Mouse (Mus musculus) monocyte, adult 2 months (primary cell): ENCODE measurements around the gene Gm853.
"Not testable (repeated sequence)": the region's sequence is repeated elsewhere in the genome, so short reads cannot be mapped to it uniquely, and the experiment has no call there.

Experiments used
- DNase-seq, 2 experiments: peaks; one replicate each; pipeline ENCODE4 v3.0.0; 2022; ENCODE audit warnings: low spot score in 2 of 2, low read depth in 1 of 2

The Gm853 gene

DNA sequence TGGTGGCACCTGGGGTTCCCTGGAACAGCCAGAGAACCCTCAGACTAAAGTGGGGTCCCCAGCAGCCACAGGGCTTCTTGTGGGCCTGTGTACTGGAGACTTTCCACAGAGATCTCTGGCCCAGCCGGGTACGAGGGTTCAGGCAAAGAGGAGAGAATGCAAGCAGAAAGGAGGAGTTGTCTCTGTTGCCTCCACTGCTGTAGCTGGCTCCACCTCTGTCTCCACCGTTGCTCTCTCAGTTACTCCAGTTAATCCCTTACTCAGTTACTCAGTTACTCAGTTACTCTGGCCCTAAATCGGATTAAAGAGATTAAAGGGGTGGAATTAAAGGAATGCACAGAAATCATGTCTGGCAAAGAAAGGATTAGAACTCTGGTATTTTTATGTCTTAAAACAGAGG, at the start of gene Gm853:
Gm853 (minus strand) TSS at position 223 of the 400 bp plus-strand sequence.
- DNase-seq = no peak

DNA sequence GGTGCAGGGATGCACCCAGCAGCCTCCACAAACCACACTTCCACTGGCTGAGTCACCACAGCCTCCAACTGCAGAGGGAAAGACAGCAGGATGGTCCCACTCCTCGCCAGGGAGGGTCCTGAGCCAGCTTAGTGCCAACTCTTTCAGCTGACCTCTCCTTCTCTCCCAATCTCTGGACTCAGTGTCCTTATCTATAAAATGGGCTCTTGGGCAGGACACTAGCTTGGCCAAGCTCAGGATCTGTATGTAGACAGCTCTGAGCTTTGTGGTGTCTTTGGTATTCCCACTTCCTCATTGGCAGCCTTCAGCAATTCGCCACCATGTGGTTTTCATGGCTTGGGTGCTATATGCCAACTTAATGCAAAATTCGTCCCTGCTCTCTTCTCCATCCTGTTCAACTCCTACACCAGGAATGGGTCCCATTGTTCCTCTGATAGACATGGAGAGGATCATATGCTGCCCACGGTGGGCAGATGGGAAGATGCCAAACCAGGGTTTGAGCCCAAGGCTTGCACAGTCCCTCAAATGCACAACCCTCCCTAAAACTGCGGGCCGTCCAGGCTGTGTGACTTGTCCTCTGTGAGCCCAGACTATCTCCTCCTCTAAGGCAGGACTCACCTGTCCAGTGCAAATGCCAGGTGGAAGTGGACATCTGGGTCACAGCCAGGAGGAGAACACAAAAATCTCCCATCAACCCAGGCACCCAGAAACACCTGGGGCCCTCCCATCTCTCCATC, 48.6 kb upstream of the Gm853 start:
- DNase-seq = no peak

DNA sequence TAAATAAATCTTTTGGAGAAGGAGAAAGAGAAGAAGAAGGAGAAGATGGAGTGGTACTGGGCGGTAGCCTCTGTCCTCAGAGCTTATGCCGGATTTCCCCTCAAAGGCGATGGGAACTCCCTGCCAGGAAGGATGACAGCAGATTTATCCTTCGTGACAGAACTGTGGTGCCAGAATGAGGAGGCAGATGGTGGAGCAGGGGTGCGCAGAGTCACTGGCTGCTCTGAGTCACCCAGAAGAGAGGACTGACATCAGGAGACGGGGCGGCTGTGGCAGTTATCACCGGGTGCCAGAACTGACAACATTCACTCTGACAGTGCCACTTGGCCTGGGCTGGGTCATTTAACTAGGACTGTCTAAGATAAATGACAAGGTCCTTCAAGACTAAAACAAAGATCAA, 47.9 kb upstream of the Gm853 start:
- no peak for DNase-seq

DNA sequence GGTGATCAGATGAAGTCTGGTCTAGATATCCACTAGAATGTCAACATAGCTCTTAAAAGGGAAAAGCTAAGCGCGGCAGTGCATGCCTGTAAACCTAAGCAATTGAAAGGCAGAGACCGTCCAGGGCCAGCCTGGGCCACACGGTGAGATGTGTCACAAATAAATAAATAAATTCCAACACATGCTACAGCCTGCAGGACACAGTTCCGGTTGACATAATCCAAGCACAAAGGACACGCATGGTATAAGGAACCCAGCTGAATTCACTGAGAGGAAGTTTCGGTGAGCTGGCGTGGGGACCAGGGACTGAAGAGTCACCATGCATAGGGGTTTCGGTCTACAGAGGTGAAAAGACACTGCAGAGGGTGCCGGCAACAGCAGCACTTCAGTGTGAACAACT, 46.5 kb upstream of the Gm853 start:
- DNase-seq = no peak

DNA sequence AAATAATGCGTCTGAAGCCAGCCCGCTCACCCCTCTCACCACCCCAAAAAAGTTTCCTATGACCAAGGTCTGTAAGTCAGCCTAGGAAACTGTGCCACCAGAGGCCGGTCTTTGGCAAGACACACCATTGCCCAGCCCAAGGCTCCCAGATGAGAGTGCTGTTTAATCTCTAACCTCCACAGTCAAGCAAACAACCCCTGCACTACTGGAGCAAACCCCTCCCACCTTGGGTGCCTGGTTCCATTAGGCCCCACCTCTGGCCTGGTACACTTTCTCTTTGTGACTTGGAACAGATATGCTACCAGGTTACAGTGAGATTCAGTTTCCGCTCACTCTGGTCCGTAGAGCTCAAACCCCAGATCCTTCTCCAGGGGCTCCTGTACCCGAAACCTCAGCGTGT, 44.9 kb upstream of the Gm853 start:
- no peak for DNase-seq

DNA sequence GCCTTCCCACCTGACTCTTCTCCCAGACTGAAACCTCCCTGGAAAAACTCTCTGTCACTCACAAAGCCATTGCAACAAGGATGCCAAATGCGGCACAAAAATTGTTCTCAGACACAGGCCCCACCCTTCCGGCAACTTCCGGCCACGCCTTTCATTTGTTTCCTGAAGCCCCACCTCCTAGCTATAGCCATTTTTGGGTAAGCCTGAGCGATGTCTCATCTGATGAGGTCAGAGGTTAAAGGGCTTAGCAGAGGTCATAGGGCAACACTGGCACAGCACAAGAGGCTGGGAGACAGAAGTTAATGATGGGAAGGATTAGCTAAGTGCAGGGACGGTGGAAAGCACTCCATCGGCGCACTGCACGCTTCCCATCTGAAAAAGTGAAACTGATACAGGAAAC, 44.4 kb upstream of the Gm853 start:
- DNase-seq = peak in 1 of 2 experiments; percentile 23

DNA sequence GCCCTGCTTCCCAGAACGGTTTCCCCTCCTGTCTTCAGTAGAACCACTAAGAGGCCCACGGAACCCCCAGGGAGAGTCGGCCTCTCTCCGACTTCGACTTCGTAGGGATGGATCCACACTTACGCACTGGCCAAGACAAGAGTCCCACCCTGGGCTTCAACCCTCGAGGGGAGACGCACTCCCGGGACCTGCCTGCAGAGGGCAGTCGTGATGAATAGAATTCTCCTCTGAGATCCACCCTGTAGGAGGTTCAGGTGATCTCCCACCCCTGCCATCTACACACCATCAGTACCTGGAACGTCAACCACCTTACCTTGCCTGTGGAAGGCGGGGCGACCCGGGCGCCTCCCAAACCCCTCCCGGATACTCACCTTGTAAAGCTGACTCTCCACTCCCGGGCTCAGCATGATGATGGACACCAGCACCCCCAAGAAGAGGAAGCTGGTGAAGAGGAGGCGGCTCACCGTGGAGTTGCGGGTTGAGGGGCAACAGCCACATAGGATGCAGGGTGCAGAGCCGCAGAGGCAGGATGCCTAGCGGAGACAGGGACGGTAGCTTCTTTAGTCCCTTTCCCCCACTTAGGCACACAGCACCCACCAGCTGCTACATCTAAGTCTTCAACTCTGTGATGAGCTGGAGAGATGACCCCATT, 42.6 kb upstream of the Gm853 start:
- DNase-seq = peak in 1 of 2 experiments; percentile 34

DNA sequence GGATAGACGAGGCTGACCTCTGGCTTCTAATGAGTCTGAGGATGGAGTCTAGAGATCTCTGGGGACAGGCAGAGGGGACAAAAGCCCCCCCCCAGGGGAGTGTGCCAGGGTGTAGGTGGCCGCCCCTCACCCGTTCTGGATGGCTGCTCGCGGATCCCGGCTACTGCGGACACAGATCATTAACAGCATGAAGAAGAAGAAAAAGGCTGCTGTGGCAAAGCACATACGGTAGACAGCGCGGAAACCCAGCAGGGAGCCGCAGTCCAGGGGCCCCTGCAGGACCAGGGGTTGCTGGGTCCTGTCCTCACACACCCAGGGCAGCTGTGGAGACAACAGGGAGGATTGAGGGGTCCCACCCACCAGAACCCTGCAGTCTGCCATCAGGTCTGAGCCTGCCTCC, 41.9 kb upstream of the Gm853 start:
- no peak for DNase-seq

DNA sequence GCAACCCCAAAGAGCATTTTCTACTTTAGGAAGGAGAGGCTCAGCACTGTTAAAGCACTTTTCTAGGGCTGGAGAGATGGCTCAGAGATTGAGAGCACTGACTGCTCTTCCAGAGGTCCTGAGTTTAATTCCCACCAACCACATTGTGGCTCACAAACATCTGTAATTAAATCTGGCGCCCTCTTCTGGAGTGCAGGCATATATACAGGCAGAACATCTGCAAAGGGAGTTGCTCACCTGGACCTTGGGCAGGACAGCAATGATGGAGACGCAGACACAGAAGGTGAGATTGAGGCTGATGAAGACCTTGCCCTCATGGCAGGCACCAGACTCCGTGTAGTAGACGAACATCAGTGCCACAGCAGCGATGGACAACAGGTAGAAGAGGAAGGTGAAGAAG, 38.2 kb upstream of the Gm853 start:
- DNase-seq = no peak

DNA sequence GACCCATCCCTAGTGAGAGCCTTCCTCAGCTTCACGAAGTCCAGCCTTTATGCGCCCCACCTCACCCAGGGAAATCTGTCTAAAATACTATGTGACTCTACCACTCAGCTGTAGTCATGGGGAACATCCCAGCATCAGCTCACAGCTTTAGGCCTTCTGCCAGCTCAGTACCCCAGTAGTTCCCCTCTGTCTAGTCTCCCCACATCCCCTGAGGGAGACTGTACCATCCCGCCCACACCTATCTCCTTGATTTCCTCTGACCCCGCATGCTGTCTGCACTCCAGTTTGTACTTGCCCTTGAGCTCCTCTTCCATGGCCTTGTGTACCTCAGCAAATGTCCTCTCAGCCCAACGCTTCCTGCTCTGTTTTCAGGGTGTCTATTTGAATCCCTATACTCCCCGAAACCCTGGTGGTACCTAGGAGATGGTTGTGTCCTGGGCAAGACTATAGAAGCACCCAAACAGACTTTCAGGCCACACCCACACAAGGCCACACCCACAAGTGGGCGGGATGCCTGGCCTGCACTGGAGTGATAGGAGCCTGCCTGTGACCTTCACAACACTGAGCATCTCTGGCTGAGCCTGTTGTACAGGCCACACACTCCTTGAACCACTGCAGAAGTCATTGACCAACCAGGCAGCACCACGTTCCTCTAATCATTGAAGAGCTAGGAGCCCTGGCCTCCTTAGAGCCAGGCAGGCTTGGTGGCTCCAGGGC, 30.4 kb upstream of the Gm853 start:
- no peak for DNase-seq

DNA sequence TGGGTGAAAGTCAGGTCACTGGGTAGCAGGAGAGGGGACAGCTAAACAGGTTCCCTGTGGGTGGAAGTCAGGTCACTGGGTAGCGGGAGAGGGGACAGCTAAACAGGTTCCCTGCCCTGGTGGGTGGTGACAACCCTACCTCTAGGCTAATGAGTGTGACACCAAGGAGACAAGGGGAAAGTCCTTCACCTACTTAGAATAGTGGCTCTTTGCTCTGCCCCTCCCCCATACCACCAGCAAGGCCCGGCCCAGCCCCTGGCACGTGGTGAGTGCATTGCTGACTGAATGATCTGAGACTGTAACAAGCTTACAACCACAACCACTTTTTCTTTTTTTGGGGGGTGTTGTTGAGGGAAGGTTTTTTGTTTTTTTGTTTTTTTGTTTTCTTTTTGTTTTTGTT, 29.6 kb upstream of the Gm853 start:
- no peak for DNase-seq

DNA sequence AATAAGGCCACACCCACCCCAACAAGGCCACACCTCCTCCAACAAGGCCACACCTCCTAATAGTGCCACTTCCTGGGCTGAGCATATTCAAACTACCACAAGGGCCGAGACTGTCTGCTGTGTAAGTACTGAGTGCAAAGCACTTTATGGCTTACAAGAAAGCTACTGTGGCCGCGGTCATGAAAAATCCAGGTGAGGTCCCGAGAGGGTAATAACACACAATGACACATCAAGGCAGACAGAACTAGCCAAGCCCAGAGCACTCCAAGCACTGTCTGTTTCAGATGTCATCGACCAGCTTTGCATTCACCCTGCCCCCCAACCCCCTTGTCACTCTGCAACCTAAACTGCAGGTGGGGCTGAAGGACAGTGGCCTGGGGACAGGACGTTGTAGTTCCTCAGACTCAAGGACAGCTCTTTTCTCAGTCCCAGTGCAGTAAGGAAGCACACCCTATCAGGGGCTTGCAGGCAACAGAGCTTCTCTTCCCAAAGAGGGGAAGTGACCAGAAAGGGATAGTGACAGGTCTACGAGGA, 29.0 kb upstream of the Gm853 start:
- no peak for DNase-seq

DNA sequence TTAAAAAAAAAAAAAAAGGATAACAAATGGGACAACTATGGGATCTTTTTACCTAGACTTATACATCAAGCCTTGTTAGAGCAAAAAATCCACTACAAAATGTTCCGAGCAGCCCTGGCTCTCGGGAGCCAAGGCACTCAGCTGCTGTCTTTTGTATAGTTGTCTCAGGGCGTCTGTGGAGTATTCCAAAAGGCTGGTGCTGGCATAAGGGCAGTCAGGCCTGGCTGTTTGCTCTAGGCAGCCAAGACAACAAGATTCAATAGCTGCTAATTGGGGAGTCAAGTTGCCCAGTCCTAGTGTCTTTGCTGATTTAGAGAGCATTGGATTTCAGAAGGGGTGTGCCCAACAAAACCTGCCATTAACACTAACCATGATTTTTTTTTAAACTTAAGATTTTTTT, 26.4 kb upstream of the Gm853 start:
- no peak for DNase-seq

DNA sequence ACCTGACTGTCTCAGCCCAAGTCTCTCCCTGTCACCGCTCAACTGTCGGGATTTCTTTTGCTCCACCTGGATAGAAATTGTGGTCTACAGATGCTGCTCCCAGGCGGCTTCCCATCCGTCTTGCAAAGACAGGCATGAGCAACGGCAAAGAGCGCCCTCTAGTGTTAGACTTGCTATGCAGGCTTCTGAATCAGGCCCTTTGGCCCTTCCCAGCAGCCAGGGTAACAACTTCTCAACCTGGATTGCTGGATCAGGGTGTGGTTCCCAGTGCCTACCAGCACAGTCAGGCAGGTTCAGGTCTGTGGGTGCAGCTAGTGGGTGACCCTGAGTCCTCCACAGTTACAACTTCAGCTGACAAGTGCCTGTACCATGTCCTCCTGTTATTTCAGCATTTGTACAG, 23.9 kb upstream of the Gm853 start:
- peak in 1 of 2 experiments; percentile 26 for DNase-seq

DNA sequence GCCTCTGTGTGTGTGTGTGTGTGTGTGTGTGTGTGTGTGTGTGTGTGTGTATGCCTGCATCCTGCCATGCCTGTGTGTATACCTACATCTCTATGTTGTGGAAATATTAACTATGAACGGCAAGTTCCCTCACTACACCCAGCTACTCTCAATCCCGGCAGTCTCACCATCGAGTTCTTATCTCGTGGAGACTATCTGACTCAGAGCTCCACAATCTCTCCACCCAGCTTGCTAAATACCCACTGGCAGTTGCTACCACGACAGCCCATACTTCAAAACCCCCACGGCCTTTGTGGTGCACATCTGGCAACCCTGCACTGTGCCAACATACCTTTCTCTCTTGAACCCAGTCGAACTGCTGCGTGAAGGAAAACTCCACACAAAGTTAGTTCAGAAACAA, 22.5 kb upstream of the Gm853 start:
- no peak for DNase-seq

DNA sequence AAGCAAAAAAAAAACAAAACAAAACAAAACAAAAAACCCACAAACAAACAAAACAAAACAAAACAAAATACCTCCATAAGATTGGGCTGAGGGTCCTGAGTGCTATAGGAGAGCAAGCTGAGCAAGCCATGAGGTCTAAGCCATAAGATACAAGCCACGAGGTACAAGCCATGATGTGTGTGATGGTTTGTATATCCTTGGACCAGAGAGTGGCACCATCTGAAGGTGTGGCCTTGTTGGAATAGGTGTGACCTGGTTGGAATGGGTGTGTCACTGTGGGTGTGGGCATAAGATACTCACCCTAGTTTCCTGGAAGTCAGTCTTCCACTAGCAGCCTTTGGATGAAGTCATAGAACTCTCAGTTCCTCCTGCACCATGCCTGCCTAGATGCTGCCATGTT, 21.4 kb upstream of the Gm853 start:
- DNase-seq = not testable (repeated sequence)

DNA sequence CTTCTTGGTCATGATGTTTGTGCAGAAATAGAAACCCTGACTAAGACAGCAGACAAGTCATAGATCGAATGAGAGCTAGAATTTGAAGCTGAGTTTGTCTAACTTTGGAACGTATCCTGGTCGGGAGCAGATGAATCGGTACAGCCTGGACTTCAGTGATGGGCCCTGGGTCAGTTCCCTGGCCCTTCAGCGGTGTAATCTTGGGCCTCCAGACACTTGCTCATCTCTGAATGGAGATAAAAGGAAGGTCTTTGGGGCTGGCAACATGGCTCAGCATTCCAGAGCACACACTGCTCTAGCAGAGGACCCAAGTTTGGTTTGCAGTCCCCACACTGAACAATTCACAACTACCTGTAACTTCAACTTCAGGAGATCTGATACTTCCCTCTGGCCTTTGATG, 20.8 kb upstream of the Gm853 start:
- no peak for DNase-seq

DNA sequence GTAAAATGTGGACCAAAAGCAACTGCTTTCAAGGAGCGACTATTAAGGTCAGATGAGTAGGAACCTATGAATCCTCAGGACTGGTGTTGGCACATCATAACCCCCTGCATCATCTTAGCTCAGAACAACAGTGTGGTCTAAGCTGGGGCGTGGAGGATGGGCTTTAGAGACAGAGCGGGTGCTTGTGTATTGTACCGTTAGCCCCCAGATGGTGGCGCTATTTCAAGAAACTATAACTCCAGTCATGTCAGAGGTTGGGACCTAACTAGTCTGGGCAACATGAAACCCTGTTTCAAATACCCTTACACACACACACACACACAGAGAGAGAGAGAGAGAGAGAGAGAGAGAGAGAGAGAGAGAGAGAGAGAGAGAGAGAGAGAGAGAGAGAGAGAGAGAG, 18.5 kb upstream of the Gm853 start:
- no peak for DNase-seq

DNA sequence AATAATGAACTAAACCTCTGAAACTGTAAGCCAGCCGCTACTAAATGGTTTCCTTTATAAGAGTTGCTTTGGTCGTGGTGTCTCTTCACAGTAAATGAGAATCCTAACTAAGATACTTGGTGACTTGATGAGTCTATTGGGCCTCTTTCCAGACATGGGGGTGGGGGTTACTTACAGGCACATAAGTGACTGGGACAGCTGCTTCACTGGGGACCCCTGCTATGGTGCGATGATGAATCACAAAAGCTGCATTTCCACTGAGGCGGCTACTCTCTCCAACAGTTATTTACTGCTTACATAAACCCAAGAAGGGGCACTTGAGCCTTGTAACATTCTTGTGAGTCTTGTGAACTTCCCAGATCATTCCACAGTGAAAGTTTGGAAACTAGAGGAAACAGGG, 15.4 kb upstream of the Gm853 start:
- DNase-seq = no peak

DNA sequence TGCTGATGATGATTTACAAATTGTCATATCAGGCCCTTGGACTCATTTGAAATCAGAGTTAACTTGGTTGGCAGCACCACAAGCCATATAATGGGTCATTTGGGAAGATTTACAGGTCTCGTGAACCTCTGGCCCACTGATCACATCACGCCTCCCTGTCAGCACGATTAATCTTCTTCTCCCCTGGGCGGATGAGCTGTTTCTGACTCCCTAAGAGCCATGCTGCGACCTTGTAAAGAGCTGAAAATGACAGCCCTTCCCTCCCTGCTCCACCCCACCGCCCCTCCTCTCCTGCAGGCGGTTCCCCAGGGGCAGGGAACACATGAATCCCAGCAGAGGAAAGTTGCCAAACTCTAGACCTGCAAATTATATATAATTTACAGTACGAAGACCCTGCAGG, 14.2 kb upstream of the Gm853 start:
- no peak for DNase-seq

DNA sequence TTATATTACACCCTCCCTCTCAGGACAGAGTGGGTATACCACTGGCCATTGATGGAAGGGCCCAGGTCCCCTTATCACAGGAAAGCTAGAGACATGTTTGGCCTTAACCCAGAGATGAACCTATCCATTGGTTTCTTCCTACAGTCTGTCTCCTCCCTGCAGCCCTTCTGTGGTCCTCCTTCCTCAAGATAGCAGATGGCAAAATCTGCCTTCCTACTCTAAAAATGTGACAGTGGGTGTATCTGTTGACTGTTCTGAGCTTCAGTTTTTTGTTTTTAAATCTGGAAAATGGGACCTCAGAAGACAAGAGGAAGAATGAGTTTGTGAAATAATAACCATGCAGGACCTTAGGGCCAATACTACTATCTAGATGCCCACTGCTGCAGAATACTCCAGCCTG, 1.9 kb upstream of the Gm853 start:
- no peak for DNase-seq

DNA sequence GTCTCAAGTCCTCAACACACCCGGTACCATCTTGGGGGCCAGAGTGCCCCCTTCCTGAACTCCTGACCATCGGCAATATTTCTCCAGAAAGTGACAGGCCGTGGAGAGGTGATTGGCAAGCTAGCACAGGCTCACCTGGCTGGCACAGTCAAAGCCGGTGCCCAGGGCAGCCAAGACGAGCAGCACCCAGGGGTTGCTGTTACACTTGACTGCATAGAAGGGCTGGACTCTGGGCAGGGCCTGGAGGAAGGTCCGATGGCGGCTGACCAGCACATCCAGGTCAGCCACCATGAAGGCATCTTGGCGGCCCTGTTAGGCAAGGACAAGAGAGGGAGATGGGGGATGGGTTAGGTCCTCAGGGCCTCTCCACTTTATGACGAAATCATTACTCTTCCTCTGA, 2.0 kb downstream of the Gm853 start:
- DNase-seq = no peak
